16 mouse cellular contexts compared by ENCODE assay signal in the genomic region with DNA sequence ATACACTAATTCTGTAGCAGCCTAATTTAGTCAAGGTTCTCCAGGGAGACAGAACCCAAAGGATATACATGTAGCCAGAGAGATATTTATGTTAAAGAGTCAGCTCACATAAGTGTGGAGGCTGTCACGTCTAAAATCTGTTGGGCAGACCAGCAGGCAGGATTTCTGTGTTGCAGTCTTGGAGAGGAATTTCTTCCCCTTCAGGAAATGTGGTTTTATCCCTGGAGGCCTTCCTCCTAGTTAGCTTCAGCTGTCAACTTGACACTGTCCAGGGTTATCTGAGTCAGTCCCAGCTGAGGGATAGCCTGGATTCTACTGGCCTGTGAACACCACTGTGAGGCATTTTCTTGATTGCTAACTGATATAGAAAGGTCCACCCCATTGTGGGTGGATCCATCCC. TPM values are rescaled to one million over a fixed set of nuclear protein-coding genes. Genes with fewer than 3 reads are reported as not detected.
DNase-seq lines count a peak whose midpoint lies in the region; ATAC-seq and TF ChIP-seq lines count a peak whose summit lies in the region.
"Had no signal": no experiment of that assay in that cellular context is flagged by ENCODE, and none has a peak within 500 bp of the region (broad histone marks: within the 10 kb centered on the region; RNA-seq: fewer than 3 reads in every experiment).

No protein-coding gene starts in this region.

- intact Hi-C loops in left cerebral cortex, postnatal 36 days (cut with DNase I) = no loop called here

- H3K4me1 ChIP-seq in embryonic facial prominence, embryonic 10.5 days = peaks cover 7% of the 10 kb centered on the region; the same call in 1 of the 2 replicates
- H3K4me1 ChIP-seq in heart, embryonic 15.5 days (replicated peaks) = peaks cover 10% of the 10 kb centered on the region
- H3K4me1 ChIP-seq in stomach, postnatal 0 days (replicated peaks; ENCODE audit: control insufficient read depth, insufficient read depth) = no peaks in the 10 kb centered on the region

- H3K27me3 ChIP-seq in embryonic facial prominence, embryonic 10.5 days (replicated peaks; ENCODE audit: low read depth, poor library complexity, severe bottlenecking) = no peaks in the 10 kb centered on the region
- no peaks in the 10 kb centered on the region for H3K27me3 ChIP-seq in heart, embryonic 15.5 days
- H3K27me3 ChIP-seq in stomach, postnatal 0 days (ENCODE audit: control insufficient read depth, insufficient read depth, low read length) = no peaks in the 10 kb centered on the region
- H3K27me3 ChIP-seq: embryonic facial prominence, embryonic 15.5 days; limb, embryonic 13.5 days had no signal

- ATAC-seq in frontal cortex, adult (ENCODE audit: low TSS enrichment) = peak; percentile 57
- ATAC-seq in heart, embryonic 15.5 days (replicated peaks; ENCODE audit: insufficient number of reproducible peaks, insufficient read depth, low FRiP score, low read depth) = peak; percentile 76
- ATAC-seq in stomach, postnatal 0 days (ENCODE audit: low FRiP score, low TSS enrichment) = peak; percentile 18; the same call in 1 of the 2 replicates
- ATAC-seq: forebrain, embryonic 16.5 days had no signal

- no peak overlapping the region for H3K9ac ChIP-seq in heart, embryonic 15.5 days
- no peak overlapping the region for H3K9ac ChIP-seq in stomach, postnatal 0 days (ENCODE audit: low read length)
- H3K9ac ChIP-seq: embryonic facial prominence, embryonic 15.5 days; limb, embryonic 13.5 days; lung, embryonic 14.5 days had no signal

- H3K36me3 ChIP-seq in embryonic facial prominence, embryonic 10.5 days (replicated peaks) = no peaks in the 10 kb centered on the region
- no peaks in the 10 kb centered on the region for H3K36me3 ChIP-seq in heart, embryonic 15.5 days
- no peaks in the 10 kb centered on the region for H3K36me3 ChIP-seq in stomach, postnatal 0 days (ENCODE audit: control insufficient read depth, insufficient read depth, low read length)
- H3K36me3 ChIP-seq: embryonic facial prominence, embryonic 15.5 days; limb, embryonic 13.5 days had no signal

- DNase-seq in frontal cortex, postnatal 25 days (ENCODE audit: low spot score in 2 of 2) = no peak
- DNase-seq in embryonic facial prominence, embryonic 10.5 days (ENCODE audit: low spot score) = peak; percentile 17
- DNase-seq in stomach, postnatal 0 days (ENCODE audit: low spot score) = no peak
- no peak for DNase-seq in left cerebral cortex, postnatal 36 days (ENCODE audit: low spot score in 2 of 2)
- no peak for DNase-seq in thymus, postnatal 25 days
- no peak for DNase-seq in kidney, adult 9 months
- DNase-seq: cerebellum, adult 8-10 months; thymus, adult 2 months had no signal

- TF ChIP-seq CTCF in stomach, postnatal 0 days (IDR thresholded peaks at IDR 0.05; ENCODE audit: low read depth) = no peak

- H3K27ac ChIP-seq in embryonic facial prominence, embryonic 10.5 days (replicated peaks) = no peak overlapping the region
- peak overlapping the region; percentile 57 for H3K27ac ChIP-seq in heart, embryonic 15.5 days
- H3K27ac ChIP-seq in stomach, postnatal 0 days (replicated peaks) = no peak overlapping the region
- H3K27ac ChIP-seq: embryonic facial prominence, embryonic 15.5 days; limb, embryonic 13.5 days had no signal

- TF ChIP-seq EP300 in stomach, postnatal 0 days (optimal IDR thresholded peaks at IDR 0.05) = no peak

- 49% methylated on average over 1 of the region's 1 CpGs for WGBS in embryonic facial prominence, embryonic 10.5 days
- 12% methylated on average over 1 of the region's 1 CpGs for WGBS in heart, embryonic 15.5 days
- WGBS in stomach, postnatal 0 days = 36% methylated on average over 1 of the region's 1 CpGs

- H3K9me3 ChIP-seq in embryonic facial prominence, embryonic 10.5 days = no peaks in the 10 kb centered on the region
- H3K9me3 ChIP-seq in heart, embryonic 15.5 days (replicated peaks) = no peaks in the 10 kb centered on the region
- H3K9me3 ChIP-seq in stomach, postnatal 0 days (ENCODE audit: control insufficient read depth, low read length) = no peaks in the 10 kb centered on the region
- H3K9me3 ChIP-seq: embryonic facial prominence, embryonic 15.5 days; limb, embryonic 13.5 days; megakaryocyte, embryonic 14.5 days had no signal

- no peak overlapping the region for H3K4me2 ChIP-seq in heart, embryonic 15.5 days
- no peak overlapping the region for H3K4me2 ChIP-seq in stomach, postnatal 0 days (replicated peaks; ENCODE audit: low read depth)
- H3K4me2 ChIP-seq: embryonic facial prominence, embryonic 15.5 days; limb, embryonic 13.5 days; lung, embryonic 14.5 days had no signal

- no peak overlapping the region for H3K4me3 ChIP-seq in embryonic facial prominence, embryonic 10.5 days
- no peak overlapping the region for H3K4me3 ChIP-seq in heart, embryonic 15.5 days
- no peak overlapping the region for H3K4me3 ChIP-seq in stomach, postnatal 0 days (ENCODE audit: low read depth, low read length)
- H3K4me3 ChIP-seq: embryonic facial prominence, embryonic 15.5 days; limb, embryonic 13.5 days; megakaryocyte, embryonic 14.5 days; myocyte had no signal

RNA-seq across cellular contexts. Expression of a gene that starts 18.9 kb away (rescaled TPM):
- 4.5 and 5.0 TPM in 2 replicates for polyA plus RNA-seq in embryonic facial prominence, embryonic 10.5 days (2016; fragmentation: Nextera tagmentation; extraction: Ambion mirVana)
- polyA plus RNA-seq in heart, embryonic 15.5 days (2015; fragmentation: Nextera tagmentation; extraction: Ambion mirVana) = 7.4 and 8.3 TPM in 2 replicates
- polyA plus RNA-seq in stomach, postnatal 0 days (2015; fragmentation: Nextera tagmentation; extraction: Ambion mirVana) = 6.5 and 8.2 TPM in 2 replicates
- total RNA-seq in left cerebral cortex, postnatal 36 days (2021) = 10 to 100 TPM; 37.2 to 43.6 TPM

Comparison
In these comparisons a context has a peak if more than half of its experiments do, and no peak if none do; other contexts are left out.
1. ATAC-seq: peak in every context shown above with its lines; median percentile 76 in heart, embryonic 15.5 days; 57 in frontal cortex, adult; 18 in stomach, postnatal 0 days.